Mouse (Mus musculus) cerebellum, adult 2 months (tissue): ENCODE measurements around the gene Gm42791. TPM values are rescaled to one million over a fixed set of nuclear protein-coding genes. Genes with fewer than 3 reads are reported as not detected.

Experiments used
- DNase-seq, 2 experiments: peaks; one replicate each; pipeline ENCODE4 v3.0.0; 2021
- H3K27ac ChIP-seq: fragments of 200-500 bp; 2 replicates; pipeline ENCODE4 v1.5.1; 2012; ENCODE audit warnings: low read length, control low read depth, inconsistent platforms; ENCODE audit not compliant: insufficient read depth
- H3K27me3 ChIP-seq: fragments of 200-500 bp; 2 replicates; pipeline ENCODE4 v1.6.1; 2012; ENCODE audit warnings: inconsistent platforms, mild to moderate bottlenecking, low read length, moderate library complexity; ENCODE audit not compliant: control insufficient read depth, insufficient read depth
- H3K4me1 ChIP-seq: fragments of 200-500 bp; 2 replicates; pipeline ENCODE4 v1.6.1; 2011; ENCODE audit warnings: low read length; ENCODE audit not compliant: control insufficient read depth, insufficient read depth
- H3K4me3 ChIP-seq: fragments of 200-500 bp; replicated peaks from 2 replicates; pipeline ENCODE3; 2011; ENCODE audit warnings: mild to moderate bottlenecking, low read depth, low read length, control low read depth; ENCODE audit not compliant: insufficient read depth
- CTCF ChIP-seq: fragments of 200-500 bp; IDR thresholded peaks from 2 replicates; pipeline ENCODE4 v1.5.1; 2011; ENCODE audit warnings: low read depth, mild to moderate bottlenecking, control low read depth, low read length, moderate library complexity, borderline replicate concordance; ENCODE audit not compliant: insufficient read depth
- POLR2A ChIP-seq: fragments of 200-500 bp; IDR thresholded peaks from 2 replicates; pipeline ENCODE4 v1.6.1; 2011; ENCODE audit warnings: low read length, control low read depth, borderline replicate concordance; ENCODE audit not compliant: insufficient read depth
- WGBS: fragments of 180-500 bp; shearing (Covaris S2); methylation state at CpG from one replicate; pipeline ENCODE4 v1.1.7; 2018; 5-methylcytosine and 5-hydroxymethylcytosine counted together
- polyA plus RNA-seq: library from polyadenylated mRNA; depleted of rRNA; stranded (reverse); fragments of >200 nt; gene quantifications from 2 replicates; pipeline ENCODE4 v1.2.3, GENCODE M21; 2012

The Gm42791 gene
- polyA plus RNA-seq, 1 experiment, result not detected

GRCm38 (mm10) chr5:148969648-148970047 is 25.3 kb downstream of the Gm42791 start:
- Histone ChIP-seq H3K4me1 (peaks cover 3% of the 10 kb centered on the region), H3K27ac (no peak overlapping the region), H3K27me3 (no peaks in the 10 kb centered on the region), H3K4me3 (no peak overlapping the region)
- no peak for DNase-seq
- TF ChIP-seq CTCF (no peak), POLR2A (no peak)
- WGBS, result 41% methylated on average over 9 of the region's 9 CpGs

- TF ChIP-seq CTCF (no peak), POLR2A (no peak)
- H3K4me1 ChIP-seq, result peaks cover 3% of the 10 kb centered on the region
- WGBS, result 80% methylated on average over 7 of the region's 7 CpGs
- no peak overlapping the region for H3K4me3 ChIP-seq
- no peak for DNase-seq
- H3K27me3 ChIP-seq, result no peaks in the 10 kb centered on the region
- no peak overlapping the region for H3K27ac ChIP-seq
Observed at GRCm38 (mm10) chr5:148968958-148969576, 25.9 kb downstream of the Gm42791 start.

- WGBS, result 81% methylated on average over 5 of the region's 5 CpGs
- H3K4me3 ChIP-seq, result no peak overlapping the region
- no peaks in the 10 kb centered on the region for H3K27me3 ChIP-seq
- peaks cover 3% of the 10 kb centered on the region for H3K4me1 ChIP-seq
- no peak for TF ChIP-seq POLR2A
- TF ChIP-seq CTCF, result no peak
- no peak for DNase-seq
- no peak overlapping the region for H3K27ac ChIP-seq
Observed at GRCm38 (mm10) chr5:148968179-148968578, 26.8 kb downstream of the Gm42791 start.

GRCm38 (mm10) chr5:148966395-148966794 is 28.6 kb downstream of the Gm42791 start:
- TF ChIP-seq CTCF (no peak), POLR2A (no peak)
- H3K27ac ChIP-seq, result no peak overlapping the region

GRCm38 (mm10) chr5:148965691-148966333 is 29.1 kb downstream of the Gm42791 start:
- DNase-seq, result peak; percentile 40 to 59
- Histone ChIP-seq H3K4me1 (peaks cover 3% of the 10 kb centered on the region), H3K27me3 (no peaks in the 10 kb centered on the region), H3K27ac (no peak overlapping the region), H3K4me3 (no peak overlapping the region)
- 18% methylated on average over 13 of the region's 13 CpGs for WGBS
- TF ChIP-seq CTCF (no peak), POLR2A (no peak)

More at GRCm38 (mm10) chr5:148966395-148966794, 28.6 kb downstream of the Gm42791 start:
- WGBS, result 85% methylated on average over 6 of the region's 6 CpGs
- Histone ChIP-seq H3K4me3 (no peak overlapping the region), H3K4me1 (peaks cover 3% of the 10 kb centered on the region), H3K27me3 (no peaks in the 10 kb centered on the region)
- no peak for DNase-seq

DNA sequence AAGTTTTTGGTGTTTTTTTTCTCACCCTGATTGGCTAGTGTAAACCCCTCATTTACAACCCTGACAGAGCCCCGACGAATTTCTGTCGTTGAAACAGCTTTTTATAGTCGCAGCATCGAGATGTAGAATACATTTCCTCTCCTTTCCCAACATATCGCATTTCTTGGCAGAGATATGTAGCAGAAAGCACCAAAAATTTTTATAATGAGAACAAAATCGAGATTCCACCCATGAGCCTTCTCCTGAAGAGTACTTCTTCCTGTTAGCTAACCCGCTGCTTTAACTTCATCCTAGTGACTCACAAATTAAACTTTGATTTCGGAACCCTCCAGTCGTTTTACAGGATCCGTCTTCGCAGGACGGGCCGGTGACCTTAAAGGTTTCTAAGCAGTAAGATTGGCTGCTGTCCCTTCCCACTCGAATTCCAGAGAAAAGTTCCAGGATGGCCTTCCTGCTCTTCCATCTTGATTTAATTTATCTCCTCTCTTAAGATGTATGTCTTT is 29.8 kb downstream of the Gm42791 start:
- no peak overlapping the region for H3K4me3 ChIP-seq

DNA sequence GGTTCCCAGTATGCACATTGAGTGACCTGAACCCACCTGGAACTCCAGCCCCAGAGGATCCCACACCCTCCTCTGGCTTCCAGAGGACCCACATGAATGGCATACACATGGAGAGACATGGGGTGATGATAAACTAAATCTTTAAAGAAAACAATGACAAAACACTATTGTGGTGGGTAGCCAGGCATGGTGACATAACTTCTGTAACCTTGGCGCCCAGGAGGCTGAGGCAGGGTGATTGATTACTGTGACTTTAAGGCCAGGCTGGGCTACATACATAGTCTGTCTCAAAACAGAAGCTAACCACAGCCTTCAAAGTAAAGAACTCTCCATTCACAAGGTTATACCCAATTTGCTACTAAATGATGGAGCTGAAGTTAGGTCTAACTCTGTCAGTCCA is 30.7 kb downstream of the Gm42791 start:
- no peak for DNase-seq
- WGBS, result 93% methylated on average over 1 of the region's 1 CpGs
- TF ChIP-seq POLR2A (no peak), CTCF (no peak)
- Histone ChIP-seq H3K27ac (no peak overlapping the region), H3K27me3 (no peaks in the 10 kb centered on the region), H3K4me1 (peaks cover 5% of the 10 kb centered on the region), H3K4me3 (no peak overlapping the region)

More for the DNA sequence above, 29.8 kb downstream of the Gm42791 start:
- Histone ChIP-seq H3K27me3 (no peaks in the 10 kb centered on the region), H3K4me1 (peaks cover 5% of the 10 kb centered on the region), H3K27ac (no peak overlapping the region)
- 78% methylated on average over 15 of the region's 15 CpGs for WGBS
- no peak for TF ChIP-seq POLR2A
- no peak for DNase-seq

- no peak for DNase-seq
- Histone ChIP-seq H3K27ac (0 out of 2 replicates have a peak overlapping the region, but pooled peaks have one; percentile 57), H3K4me1 (peaks cover 4% of the 10 kb centered on the region; the same call in 1 of the 2 replicates), H3K4me3 (no peak overlapping the region), H3K27me3 (no peaks in the 10 kb centered on the region)
- TF ChIP-seq POLR2A (no peak), CTCF (no peak)
- WGBS, result 80% methylated on average over 10 of the region's 10 CpGs
Observed at GRCm38 (mm10) chr5:148960211-148960610, 34.7 kb downstream of the Gm42791 start.
